Mouse (Mus musculus) liver, embryonic 14.5 days (tissue): ENCODE data around the gene Trpm6. TPM values are rescaled to one million over a fixed set of nuclear protein-coding genes. Genes with fewer than 3 reads are reported as not detected.

Experiments used
- ATAC-seq: fragments of 200-750 bp; cut with Nextera tagmentation; 2 replicates; pipeline ENCODE4 v1.8.0; 2017; ENCODE audit warnings: moderate number of reproducible peaks, mild to moderate bottlenecking, moderate library complexity; ENCODE audit not compliant: insufficient read depth
- DNase-seq, 3 experiments: peaks; one replicate each; pipeline ENCODE4 v3.0.0-alpha.2; 2012 to 2013; ENCODE audit warnings: low read depth in 3 of 3, low spot score in 3 of 3
- H3K27ac ChIP-seq: fragments of 300-500 bp; sonication (generic); 2 replicates; pipeline ENCODE4 v1.5.1; 2014; ENCODE audit warnings: moderate library complexity, mild to moderate bottlenecking, control low read depth, inconsistent platforms
- H3K27me3 ChIP-seq: fragments of 300-500 bp; sonication (generic); 2 replicates; pipeline ENCODE4 v1.6.1; 2014; ENCODE audit warnings: mild to moderate bottlenecking, low read length, moderate library complexity; ENCODE audit not compliant: control insufficient read depth, insufficient read depth
- H3K36me3 ChIP-seq: fragments of 300-500 bp; sonication (generic); replicated peaks from 2 replicates; pipeline ENCODE4 v1.6.1; 2014; ENCODE audit warnings: low read depth; ENCODE audit not compliant: control insufficient read depth, insufficient read depth
- H3K4me1 ChIP-seq, 2 experiments: fragments of 200-500 bp in 1 of 2; fragments of 300-500 bp in 1 of 2; sonication (generic) in 1 of 2; replicated peaks; 2 replicates each; pipeline ENCODE4 v1.6.1; 2012 to 2014; ENCODE audit warnings: antibody characterized with exemption in 1 of 2, inconsistent platforms in 1 of 2, low read length in 1 of 2; ENCODE audit not compliant: control insufficient read depth in 2 of 2, insufficient read depth in 2 of 2
- H3K4me2 ChIP-seq: fragments of 300-500 bp; sonication (generic); 2 replicates; pipeline ENCODE4 v1.6.1; 2014; ENCODE audit warnings: low read depth, mild to moderate bottlenecking, control low read depth, moderate library complexity
- H3K4me3 ChIP-seq, 2 experiments: fragments of 200-500 bp in 1 of 2; fragments of 300-500 bp in 1 of 2; sonication (generic) in 1 of 2; 2 replicates each; pipeline ENCODE4 v1.5.1; 2012 to 2014; ENCODE audit warnings: low read depth in 2 of 2, low read length in 2 of 2, mild to moderate bottlenecking in 2 of 2, control low read depth in 1 of 2, inconsistent platforms in 1 of 2, moderate library complexity in 1 of 2; ENCODE audit not compliant: insufficient read depth in 1 of 2
- H3K9ac ChIP-seq: fragments of 300-500 bp; sonication (generic); replicated peaks from 2 replicates; pipeline ENCODE4 v1.6.1; 2014; ENCODE audit warnings: mild to moderate bottlenecking, control low read depth, moderate library complexity
- H3K9me3 ChIP-seq: fragments of 300-500 bp; sonication (generic); 2 replicates; pipeline ENCODE4 v1.6.1; 2016; ENCODE audit warnings: low read length, mixed read lengths; ENCODE audit not compliant: control insufficient read depth
- CTCF ChIP-seq: IDR thresholded peaks from 2 replicates; pipeline ENCODE4 v1.5.1; 2016; ENCODE audit warnings: antibody characterized with exemption, low read depth, control low read depth
- EP300 ChIP-seq: IDR thresholded peaks from 2 replicates; pipeline ENCODE4 v1.6.1; 2016; ENCODE audit warnings: antibody characterized with exemption, low read depth
- WGBS: fragments of 180-500 bp; shearing (Covaris S2); extraction: QIAGEN DNeasy Blood & Tissue Kit; methylation state at CpG from one replicate; pipeline ENCODE4 v1.1.7; 2014; ENCODE audit not compliant: insufficient replicate concordance; 5-methylcytosine and 5-hydroxymethylcytosine counted together
- polyA plus RNA-seq, 2 experiments: library from polyadenylated mRNA; depleted of rRNA in 1 of 2; stranded (reverse) in 1 of 2; unstranded in 1 of 2; fragments of >200 nt; fragmentation: Nextera tagmentation in 1 of 2; extraction: Ambion mirVana in 1 of 2; gene quantifications; 2 replicates each; pipeline versions ENCODE4 v1.2.1 to v1.2.3; 2012 to 2014

Gene Trpm6
- polyA plus RNA-seq, 2 experiments = 0.01 TPM; not detected in 1

- Histone ChIP-seq H3K4me1 (no peaks in the 10 kb centered on the region), H3K27ac (no peak overlapping the region), H3K9me3 (no peaks in the 10 kb centered on the region), H3K27me3 (no peaks in the 10 kb centered on the region), H3K4me2 (no peak overlapping the region), H3K4me3 (no peak overlapping the region), H3K36me3 (no peaks in the 10 kb centered on the region), H3K9ac (no peak overlapping the region)
- no peak for TF ChIP-seq EP300
- 57% methylated on average over 3 of the region's 3 CpGs for WGBS
- ATAC-seq (no peak), DNase-seq (no peak)
Measured at GRCm38 (mm10) chr19:18909641-18910040, 159.9 kb downstream of the Trpm6 start.

GRCm38 (mm10) chr19:18911755-18912340 is 162.1 kb downstream of the Trpm6 start:
- no peak overlapping the region for H3K27ac ChIP-seq
- H3K4me3 ChIP-seq = no peak overlapping the region
- H3K9ac ChIP-seq = no peak overlapping the region
- H3K27me3 ChIP-seq = no peaks in the 10 kb centered on the region
- H3K4me1 ChIP-seq = no peaks in the 10 kb centered on the region
- no peak overlapping the region for H3K4me2 ChIP-seq
- H3K9me3 ChIP-seq = no peaks in the 10 kb centered on the region
- TF ChIP-seq CTCF (no peak), EP300 (no peak)
- H3K36me3 ChIP-seq = no peaks in the 10 kb centered on the region
- no peak for ATAC-seq
- no peak for DNase-seq

- no peak for DNase-seq
- Histone ChIP-seq H3K9ac (no peak overlapping the region), H3K9me3 (no peaks in the 10 kb centered on the region), H3K27me3 (no peaks in the 10 kb centered on the region), H3K36me3 (no peaks in the 10 kb centered on the region), H3K4me2 (no peak overlapping the region), H3K4me1 (no peaks in the 10 kb centered on the region), H3K4me3 (no peak overlapping the region), H3K27ac (no peak overlapping the region)
- 59% methylated on average over 6 of the region's 6 CpGs for WGBS
- TF ChIP-seq EP300 (no peak), CTCF (no peak)
- ATAC-seq = no peak
Measured at GRCm38 (mm10) chr19:18941391-18941790, 191.6 kb downstream of the Trpm6 start.

Other genes with a start within 250 kb of the Trpm6 start
- 18.5 and 29.8 TPM in 2 replicates for gene Ostf1, start 118.2 kb upstream of the Trpm6 start, polyA plus RNA-seq (2012; rRNA removed)
- gene Ostf1, start 118.2 kb upstream of the Trpm6 start, polyA plus RNA-seq (2014; fragmentation: Nextera tagmentation; extraction: Ambion mirVana) = 56.9 and 58.6 TPM in 2 replicates
- 3.3 and 3.5 TPM in 2 replicates for gene Nmrk1, start 118.0 kb upstream of the Trpm6 start, polyA plus RNA-seq (2012; rRNA removed)
- 2.6 and 3.5 TPM in 2 replicates for gene Nmrk1, start 118.0 kb upstream of the Trpm6 start, polyA plus RNA-seq (2014; fragmentation: Nextera tagmentation; extraction: Ambion mirVana)
- gene Carnmt1, start 79.2 kb upstream of the Trpm6 start, polyA plus RNA-seq (2012; rRNA removed) = 5.2 and 7.7 TPM in 2 replicates
- 23.0 and 27.9 TPM in 2 replicates for gene Carnmt1, start 79.2 kb upstream of the Trpm6 start, polyA plus RNA-seq (2014; fragmentation: Nextera tagmentation; extraction: Ambion mirVana)
- gene D030056L22Rik, start 36.8 kb upstream of the Trpm6 start, polyA plus RNA-seq (2012; rRNA removed) = 25.1 and 28.3 TPM in 2 replicates
- 36.6 and 41.8 TPM in 2 replicates for gene D030056L22Rik, start 36.8 kb upstream of the Trpm6 start, polyA plus RNA-seq (2014; fragmentation: Nextera tagmentation; extraction: Ambion mirVana)